Mouse (Mus musculus): ENCODE measurements around the gene Mypop.

The Mypop gene

GRCm38 (mm10) chr7:19012882-19013281, 21.8 kb downstream of the Mypop start:
- in situ Hi-C loops (cut with MboI; ENCODE audit: unreplicated experiment in 2 of 2) = no loop called here

GRCm38 (mm10) chr7:19014452-19014851, 23.4 kb downstream of the Mypop start:
- in situ Hi-C loops (cut with MboI; ENCODE audit: unreplicated experiment in 2 of 2) = no loop called here

GRCm38 (mm10) chr7:19016042-19016441, 25.0 kb downstream of the Mypop start:
- in situ Hi-C loops (cut with MboI; ENCODE audit: unreplicated experiment in 2 of 2) = no loop called here

GRCm38 (mm10) chr7:19017909-19018308, 26.9 kb downstream of the Mypop start:
- in situ Hi-C loops (cut with MboI; ENCODE audit: unreplicated experiment in 2 of 2) = no loop called here

GRCm38 (mm10) chr7:19021048-19021447, 30.0 kb downstream of the Mypop start:
- in situ Hi-C loops (cut with MboI; ENCODE audit: unreplicated experiment in 2 of 2) = loop anchor here in 1 of 2 experiments (5.0 kb wide), 1 partner anchor 124 kb away; no protein-coding TSS in a partner anchor

GRCm38 (mm10) chr7:19022189-19022958, 31.3 kb downstream of the Mypop start:
- in situ Hi-C loops (cut with MboI; ENCODE audit: unreplicated experiment in 2 of 2) = loop anchor here in 1 of 2 experiments (5.0 kb wide), 1 partner anchor 125 kb away; no protein-coding TSS in a partner anchor

- in situ Hi-C loops (cut with MboI; ENCODE audit: unreplicated experiment in 2 of 2) = loop anchor here in 1 of 2 experiments (5.0 kb wide), 1 partner anchor 126 kb away; no protein-coding TSS in a partner anchor
Measured at GRCm38 (mm10) chr7:19023357-19023814, 32.3 kb downstream of the Mypop start, which contains the start of gene Foxa3. Gene Foxa3, minus strand, starts transcription at chr7:19023538.

GRCm38 (mm10) chr7:19024096-19024506, 33.1 kb downstream of the Mypop start, which contains the start of gene Sympk:
Gene Sympk, plus strand, starts transcription at chr7:19024377.
- in situ Hi-C loops (cut with MboI; ENCODE audit: unreplicated experiment in 2 of 2) = loop anchor here in 1 of 2 experiments (5.0 kb wide), 1 partner anchor 127 kb away; no protein-coding TSS in a partner anchor

- in situ Hi-C loops (cut with MboI; ENCODE audit: unreplicated experiment in 2 of 2) = loop anchor here (5.0 kb wide), 1 partner anchor 127 kb away; no protein-coding TSS in a partner anchor
Measured at GRCm38 (mm10) chr7:19024581-19025255, 33.7 kb downstream of the Mypop start.

GRCm38 (mm10) chr7:19028067-19028466, 37.0 kb downstream of the Mypop start:
- in situ Hi-C loops (cut with MboI; ENCODE audit: unreplicated experiment in 2 of 2) = loop anchor here in 1 of 2 experiments (5.0 kb wide), 1 partner anchor 131 kb away; no protein-coding TSS in a partner anchor

GRCm38 (mm10) chr7:19029084-19029653, 38.1 kb downstream of the Mypop start:
- in situ Hi-C loops (cut with MboI; ENCODE audit: unreplicated experiment in 2 of 2) = loop anchor here in 1 of 2 experiments (5.0 kb wide), 1 partner anchor 132 kb away; no protein-coding TSS in a partner anchor

GRCm38 (mm10) chr7:19031641-19032040, 40.6 kb downstream of the Mypop start:
- in situ Hi-C loops (cut with MboI; ENCODE audit: unreplicated experiment in 2 of 2) = no loop called here

- in situ Hi-C loops (cut with MboI; ENCODE audit: unreplicated experiment in 2 of 2) = no loop called here
Measured at GRCm38 (mm10) chr7:19044616-19045015, 53.6 kb downstream of the Mypop start.

GRCm38 (mm10) chr7:19046286-19047069, 55.4 kb downstream of the Mypop start:
- in situ Hi-C loops (cut with MboI; ENCODE audit: unreplicated experiment in 2 of 2) = no loop called here

GRCm38 (mm10) chr7:19048006-19048527, 57.0 kb downstream of the Mypop start:
- in situ Hi-C loops (cut with MboI; ENCODE audit: unreplicated experiment in 2 of 2) = no loop called here

- in situ Hi-C loops (cut with MboI; ENCODE audit: unreplicated experiment in 2 of 2) = no loop called here
Measured at GRCm38 (mm10) chr7:19049252-19049651, 58.2 kb downstream of the Mypop start.

- in situ Hi-C loops (cut with MboI; ENCODE audit: unreplicated experiment in 2 of 2) = no loop called here
Measured at GRCm38 (mm10) chr7:19050172-19050571, 59.1 kb downstream of the Mypop start.

GRCm38 (mm10) chr7:19051161-19051560, 60.1 kb downstream of the Mypop start:
- in situ Hi-C loops (cut with MboI; ENCODE audit: unreplicated experiment in 2 of 2) = no loop called here

Data from v-Abl transformed pro-B cells (cell line).